Mouse (Mus musculus): ENCODE data around the gene Atp1b1. TPM values are rescaled to one million over a fixed set of nuclear protein-coding genes. Genes with fewer than 3 reads are reported as not detected.

The Atp1b1 gene
- polyA plus RNA-seq, 1 experiment = 116 TPM

- H3K4me3 ChIP-seq (ENCODE audit: low read depth, low read length) = no peak overlapping the region
- H3K36me3 ChIP-seq (ENCODE audit: control insufficient read depth, insufficient read depth, low read length, poor library complexity, severe bottlenecking) = peaks cover 64% of the 10 kb centered on the region
- no peak overlapping the region for H3K9ac ChIP-seq (ENCODE audit: low read depth, poor library complexity, severe bottlenecking)
- H3K27ac ChIP-seq (ENCODE audit: insufficient read depth, low read length) = no peak overlapping the region
- TF ChIP-seq CTCF (IDR thresholded peaks at IDR 0.05; ENCODE audit: low read depth, low read length) (no peak), POLR2A (IDR thresholded peaks at IDR 0.05; ENCODE audit: insufficient read depth, low read length) (no peak)
- H3K27me3 ChIP-seq (ENCODE audit: control insufficient read depth, insufficient read depth, low read length, poor library complexity, severe bottlenecking) = no peaks in the 10 kb centered on the region
- no peaks in the 10 kb centered on the region for H3K4me1 ChIP-seq (ENCODE audit: control insufficient read depth, insufficient read depth, low read length)
- H3K9me3 ChIP-seq (replicated peaks; ENCODE audit: control insufficient read depth, insufficient read depth, low read length, poor library complexity, severe bottlenecking) = no peaks in the 10 kb centered on the region
These were observed 16.7 kb downstream of the Atp1b1 start for GRCm38 (mm10) chr1:164441408-164441974.

- TF ChIP-seq CTCF (IDR thresholded peaks at IDR 0.05; ENCODE audit: low read depth, low read length) = no peak
- TF ChIP-seq EP300 (IDR thresholded peaks at IDR 0.05; ENCODE audit: insufficient read depth, low read depth, low read length) = no peak
- TF ChIP-seq POLR2A (IDR thresholded peaks at IDR 0.05; ENCODE audit: insufficient read depth, low read length) = no peak
- Histone ChIP-seq H3K4me3 (ENCODE audit: low read depth, low read length) (no peak overlapping the region), H3K4me1 (ENCODE audit: control insufficient read depth, insufficient read depth, low read length) (no peaks in the 10 kb centered on the region), H3K36me3 (ENCODE audit: control insufficient read depth, insufficient read depth, low read length, poor library complexity, severe bottlenecking) (peaks cover 67% of the 10 kb centered on the region), H3K9ac (ENCODE audit: low read depth, poor library complexity, severe bottlenecking) (no peak overlapping the region), H3K27me3 (ENCODE audit: control insufficient read depth, insufficient read depth, low read length, poor library complexity, severe bottlenecking) (no peaks in the 10 kb centered on the region), H3K27ac (ENCODE audit: insufficient read depth, low read length) (no peak overlapping the region), H3K9me3 (replicated peaks; ENCODE audit: control insufficient read depth, insufficient read depth, low read length, poor library complexity, severe bottlenecking) (no peaks in the 10 kb centered on the region)
These were observed 17.3 kb downstream of the Atp1b1 start for GRCm38 (mm10) chr1:164440708-164441407.

- peaks cover 67% of the 10 kb centered on the region for H3K36me3 ChIP-seq (ENCODE audit: control insufficient read depth, insufficient read depth, low read length, poor library complexity, severe bottlenecking)
- H3K27me3 ChIP-seq (ENCODE audit: control insufficient read depth, insufficient read depth, low read length, poor library complexity, severe bottlenecking) = no peaks in the 10 kb centered on the region
- no peak overlapping the region for H3K9ac ChIP-seq (ENCODE audit: low read depth, poor library complexity, severe bottlenecking)
- H3K4me1 ChIP-seq (ENCODE audit: control insufficient read depth, insufficient read depth, low read length) = no peaks in the 10 kb centered on the region
- TF ChIP-seq CTCF (IDR thresholded peaks at IDR 0.05; ENCODE audit: low read depth, low read length) (no peak), EP300 (IDR thresholded peaks at IDR 0.05; ENCODE audit: insufficient read depth, low read depth, low read length) (no peak)
- H3K9me3 ChIP-seq (replicated peaks; ENCODE audit: control insufficient read depth, insufficient read depth, low read length, poor library complexity, severe bottlenecking) = no peaks in the 10 kb centered on the region
- no peak overlapping the region for H3K27ac ChIP-seq (ENCODE audit: insufficient read depth, low read length)
- H3K4me3 ChIP-seq (ENCODE audit: low read depth, low read length) = no peak overlapping the region
These were observed 17.9 kb downstream of the Atp1b1 start for GRCm38 (mm10) chr1:164440230-164440629.

DNA sequence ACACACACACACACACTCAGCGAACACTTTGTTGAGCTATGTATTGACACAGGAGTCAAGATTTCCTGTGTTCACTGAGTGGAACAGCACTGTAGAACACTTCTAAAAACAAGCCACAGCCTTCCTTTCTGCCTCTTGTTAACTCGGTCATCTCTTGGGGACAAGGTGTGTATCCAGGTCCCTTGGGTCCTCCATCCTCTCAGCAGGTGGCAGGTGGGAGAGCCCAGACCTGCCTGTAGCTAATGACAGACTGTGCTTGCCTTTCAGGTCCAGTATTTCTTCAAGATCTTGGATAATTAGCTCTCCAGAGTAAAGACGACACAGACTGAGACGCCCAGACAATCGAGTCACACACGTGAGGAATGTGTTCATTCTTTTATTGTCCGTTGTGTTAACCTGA, 21.4 kb downstream of the Atp1b1 start:
- Histone ChIP-seq H3K9me3 (replicated peaks; ENCODE audit: control insufficient read depth, insufficient read depth, low read length, poor library complexity, severe bottlenecking) (no peaks in the 10 kb centered on the region), H3K36me3 (ENCODE audit: control insufficient read depth, insufficient read depth, low read length, poor library complexity, severe bottlenecking) (peaks cover 46% of the 10 kb centered on the region), H3K9ac (ENCODE audit: low read depth, poor library complexity, severe bottlenecking) (no peak overlapping the region), H3K4me1 (ENCODE audit: control insufficient read depth, insufficient read depth, low read length) (no peaks in the 10 kb centered on the region), H3K27me3 (ENCODE audit: control insufficient read depth, insufficient read depth, low read length, poor library complexity, severe bottlenecking) (no peaks in the 10 kb centered on the region; the same call in 1 of the 2 replicates), H3K27ac (ENCODE audit: insufficient read depth, low read length) (no peak overlapping the region), H3K4me3 (ENCODE audit: low read depth, low read length) (no peak overlapping the region)
- TF ChIP-seq CTCF (IDR thresholded peaks at IDR 0.05; ENCODE audit: low read depth, low read length) (no peak), POLR2A (IDR thresholded peaks at IDR 0.05; ENCODE audit: insufficient read depth, low read length) (no peak), EP300 (IDR thresholded peaks at IDR 0.05; ENCODE audit: insufficient read depth, low read depth, low read length) (no peak)

DNA sequence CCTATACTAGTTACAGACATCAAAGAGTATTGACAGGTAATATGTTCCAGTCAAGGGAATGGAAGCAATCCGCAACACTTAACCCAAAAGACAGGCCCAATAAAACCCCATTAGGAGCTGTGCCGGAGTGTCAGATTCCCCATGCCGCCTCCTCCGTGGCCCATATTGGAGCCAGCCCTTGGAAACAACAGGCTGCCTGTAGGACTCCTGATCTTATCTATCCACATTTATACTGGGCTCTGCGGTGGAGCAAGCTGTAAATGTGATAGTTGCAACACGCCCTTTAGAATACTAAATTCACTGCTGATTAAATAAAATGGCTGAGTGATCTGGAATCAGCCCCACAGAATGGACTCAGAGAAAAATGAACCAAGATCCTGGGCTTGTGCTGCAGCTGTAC, 24.1 kb downstream of the Atp1b1 start:
- Histone ChIP-seq H3K4me3 (ENCODE audit: low read depth, low read length) (no peak overlapping the region), H3K36me3 (ENCODE audit: control insufficient read depth, insufficient read depth, low read length, poor library complexity, severe bottlenecking) (peaks cover 21% of the 10 kb centered on the region), H3K9me3 (replicated peaks; ENCODE audit: control insufficient read depth, insufficient read depth, low read length, poor library complexity, severe bottlenecking) (no peaks in the 10 kb centered on the region), H3K27ac (ENCODE audit: insufficient read depth, low read length) (no peak overlapping the region), H3K27me3 (ENCODE audit: control insufficient read depth, insufficient read depth, low read length, poor library complexity, severe bottlenecking) (no peaks in the 10 kb centered on the region; the same call in 1 of the 2 replicates), H3K4me1 (ENCODE audit: control insufficient read depth, insufficient read depth, low read length) (no peaks in the 10 kb centered on the region), H3K9ac (ENCODE audit: low read depth, poor library complexity, severe bottlenecking) (no peak overlapping the region)
- TF ChIP-seq CTCF (IDR thresholded peaks at IDR 0.05; ENCODE audit: low read depth, low read length) (no peak), POLR2A (IDR thresholded peaks at IDR 0.05; ENCODE audit: insufficient read depth, low read length) (no peak), EP300 (IDR thresholded peaks at IDR 0.05; ENCODE audit: insufficient read depth, low read depth, low read length) (no peak)

- Histone ChIP-seq H3K4me3 (ENCODE audit: low read depth, low read length) (no peak overlapping the region), H3K9me3 (replicated peaks; ENCODE audit: control insufficient read depth, insufficient read depth, low read length, poor library complexity, severe bottlenecking) (no peaks in the 10 kb centered on the region), H3K27me3 (ENCODE audit: control insufficient read depth, insufficient read depth, low read length, poor library complexity, severe bottlenecking) (no peaks in the 10 kb centered on the region; the same call in 1 of the 2 replicates), H3K27ac (ENCODE audit: insufficient read depth, low read length) (no peak overlapping the region), H3K4me1 (ENCODE audit: control insufficient read depth, insufficient read depth, low read length) (no peaks in the 10 kb centered on the region), H3K9ac (ENCODE audit: low read depth, poor library complexity, severe bottlenecking) (no peak overlapping the region), H3K36me3 (ENCODE audit: control insufficient read depth, insufficient read depth, low read length, poor library complexity, severe bottlenecking) (peaks cover 9% of the 10 kb centered on the region)
- TF ChIP-seq EP300 (IDR thresholded peaks at IDR 0.05; ENCODE audit: insufficient read depth, low read depth, low read length) = no peak
- TF ChIP-seq CTCF (IDR thresholded peaks at IDR 0.05; ENCODE audit: low read depth, low read length) = no peak
- no peak for TF ChIP-seq POLR2A (IDR thresholded peaks at IDR 0.05; ENCODE audit: insufficient read depth, low read length)
These were observed 25.5 kb downstream of the Atp1b1 start for GRCm38 (mm10) chr1:164432649-164433048.

Data from ES-Bruce4 (cell line).